Mouse (Mus musculus): ENCODE data around the gene Rb1. TPM values are rescaled to one million over a fixed set of nuclear protein-coding genes. Genes with fewer than 3 reads are reported as not detected.

Gene Rb1
- polyA plus RNA-seq, 1 experiment from 2014 or later: 15.8 TPM

- no peaks in the 10 kb centered on the region for H3K4me1 ChIP-seq (replicated peaks; ENCODE audit: control insufficient read depth, insufficient read depth, low read length)
- WGBS: 61% methylated on average over 4 of the region's 4 CpGs
- no peaks in the 10 kb centered on the region for H3K9me3 ChIP-seq (ENCODE audit: control insufficient read depth, low read length)
- ATAC-seq: no peak
- no peak overlapping the region for H3K27ac ChIP-seq (ENCODE audit: low read length)
- no peak overlapping the region for H3K9ac ChIP-seq (replicated peaks; ENCODE audit: low read depth, low read length)
- no peaks in the 10 kb centered on the region for H3K36me3 ChIP-seq (ENCODE audit: control insufficient read depth, insufficient read depth)
- H3K4me2 ChIP-seq (ENCODE audit: low read length): no peak overlapping the region
- H3K27me3 ChIP-seq (replicated peaks; ENCODE audit: control insufficient read depth, insufficient read depth, low read length): no peaks in the 10 kb centered on the region
- H3K4me3 ChIP-seq (replicated peaks; ENCODE audit: low read length): no peak overlapping the region
Observed at GRCm38 (mm10) chr14:73301856-73302255, 23.8 kb downstream of the Rb1 start.

- WGBS: 87% methylated on average over 2 of the region's 2 CpGs
Observed at GRCm38 (mm10) chr14:73295512-73295911, 30.1 kb downstream of the Rb1 start.

GRCm38 (mm10) chr14:73293616-73294015 lies 32.0 kb downstream of the Rb1 start:
- Histone ChIP-seq H3K36me3 (ENCODE audit: control insufficient read depth, insufficient read depth) (no peaks in the 10 kb centered on the region), H3K27ac (ENCODE audit: low read length) (no peak overlapping the region), H3K9me3 (ENCODE audit: control insufficient read depth, low read length) (no peaks in the 10 kb centered on the region), H3K4me1 (replicated peaks; ENCODE audit: control insufficient read depth, insufficient read depth, low read length) (no peaks in the 10 kb centered on the region), H3K9ac (replicated peaks; ENCODE audit: low read depth, low read length) (no peak overlapping the region), H3K27me3 (replicated peaks; ENCODE audit: control insufficient read depth, insufficient read depth, low read length) (no peaks in the 10 kb centered on the region), H3K4me2 (ENCODE audit: low read length) (no peak overlapping the region), H3K4me3 (replicated peaks; ENCODE audit: low read length) (no peak overlapping the region)
- no peak for ATAC-seq
- 90% methylated on average over 2 of the region's 2 CpGs for WGBS

More at GRCm38 (mm10) chr14:73295512-73295911, 30.1 kb downstream of the Rb1 start:
- Histone ChIP-seq H3K27ac (ENCODE audit: low read length) (no peak overlapping the region), H3K27me3 (replicated peaks; ENCODE audit: control insufficient read depth, insufficient read depth, low read length) (no peaks in the 10 kb centered on the region), H3K9me3 (ENCODE audit: control insufficient read depth, low read length) (no peaks in the 10 kb centered on the region), H3K36me3 (ENCODE audit: control insufficient read depth, insufficient read depth) (no peaks in the 10 kb centered on the region), H3K4me2 (ENCODE audit: low read length) (no peak overlapping the region), H3K4me1 (replicated peaks; ENCODE audit: control insufficient read depth, insufficient read depth, low read length) (no peaks in the 10 kb centered on the region), H3K4me3 (replicated peaks; ENCODE audit: low read length) (no peak overlapping the region), H3K9ac (replicated peaks; ENCODE audit: low read depth, low read length) (no peak overlapping the region)
- no peak for ATAC-seq

GRCm38 (mm10) chr14:73292434-73292833 lies 33.2 kb downstream of the Rb1 start:
- ATAC-seq: peak; percentile 47; the same call in 1 of the 2 replicates
- Histone ChIP-seq H3K9me3 (ENCODE audit: control insufficient read depth, low read length) (no peaks in the 10 kb centered on the region), H3K4me3 (replicated peaks; ENCODE audit: low read length) (no peak overlapping the region), H3K9ac (replicated peaks; ENCODE audit: low read depth, low read length) (no peak overlapping the region), H3K27me3 (replicated peaks; ENCODE audit: control insufficient read depth, insufficient read depth, low read length) (no peaks in the 10 kb centered on the region), H3K27ac (ENCODE audit: low read length) (no peak overlapping the region), H3K4me2 (ENCODE audit: low read length) (no peak overlapping the region), H3K36me3 (ENCODE audit: control insufficient read depth, insufficient read depth) (no peaks in the 10 kb centered on the region), H3K4me1 (replicated peaks; ENCODE audit: control insufficient read depth, insufficient read depth, low read length) (no peaks in the 10 kb centered on the region)
- 7% methylated on average over 1 of the region's 1 CpGs for WGBS

GRCm38 (mm10) chr14:73289915-73290314 lies 35.7 kb downstream of the Rb1 start:
- no peak overlapping the region for H3K4me3 ChIP-seq (replicated peaks; ENCODE audit: low read length)
- no peak overlapping the region for H3K4me2 ChIP-seq (ENCODE audit: low read length)
- H3K9ac ChIP-seq (replicated peaks; ENCODE audit: low read depth, low read length): no peak overlapping the region
- no peak overlapping the region for H3K27ac ChIP-seq (ENCODE audit: low read length)
- 95% methylated on average over 2 of the region's 2 CpGs for WGBS
- ATAC-seq: no peak
- H3K27me3 ChIP-seq (replicated peaks; ENCODE audit: control insufficient read depth, insufficient read depth, low read length): no peaks in the 10 kb centered on the region
- H3K4me1 ChIP-seq (replicated peaks; ENCODE audit: control insufficient read depth, insufficient read depth, low read length): no peaks in the 10 kb centered on the region
- H3K9me3 ChIP-seq (ENCODE audit: control insufficient read depth, low read length): no peaks in the 10 kb centered on the region
- H3K36me3 ChIP-seq (ENCODE audit: control insufficient read depth, insufficient read depth): no peaks in the 10 kb centered on the region

- ATAC-seq: no peak
Observed at GRCm38 (mm10) chr14:73280996-73281395, 44.6 kb downstream of the Rb1 start.

GRCm38 (mm10) chr14:73279096-73279495 lies 46.5 kb downstream of the Rb1 start:
- Histone ChIP-seq H3K9ac (replicated peaks; ENCODE audit: low read depth, low read length) (no peak overlapping the region), H3K9me3 (ENCODE audit: control insufficient read depth, low read length) (no peaks in the 10 kb centered on the region), H3K27ac (ENCODE audit: low read length) (no peak overlapping the region), H3K4me3 (replicated peaks; ENCODE audit: low read length) (no peak overlapping the region), H3K4me2 (ENCODE audit: low read length) (no peak overlapping the region), H3K27me3 (replicated peaks; ENCODE audit: control insufficient read depth, insufficient read depth, low read length) (no peaks in the 10 kb centered on the region), H3K36me3 (ENCODE audit: control insufficient read depth, insufficient read depth) (peaks cover 2% of the 10 kb centered on the region; the same call in 1 of the 2 replicates), H3K4me1 (replicated peaks; ENCODE audit: control insufficient read depth, insufficient read depth, low read length) (no peaks in the 10 kb centered on the region)
- no peak for ATAC-seq
- 85% methylated on average over 6 of the region's 6 CpGs for WGBS

More at GRCm38 (mm10) chr14:73280996-73281395, 44.6 kb downstream of the Rb1 start:
- no peak overlapping the region for H3K4me3 ChIP-seq (replicated peaks; ENCODE audit: low read length)
- H3K4me2 ChIP-seq (ENCODE audit: low read length): no peak overlapping the region
- 0 out of 2 replicates have a peak, but pooled peaks cover 3% of the 10 kb centered on the region for H3K36me3 ChIP-seq (ENCODE audit: control insufficient read depth, insufficient read depth)
- no peak overlapping the region for H3K9ac ChIP-seq (replicated peaks; ENCODE audit: low read depth, low read length)
- H3K9me3 ChIP-seq (ENCODE audit: control insufficient read depth, low read length): no peaks in the 10 kb centered on the region
- WGBS: 0% methylated on average over 1 of the region's 1 CpGs
- H3K27me3 ChIP-seq (replicated peaks; ENCODE audit: control insufficient read depth, insufficient read depth, low read length): no peaks in the 10 kb centered on the region
- no peak overlapping the region for H3K27ac ChIP-seq (ENCODE audit: low read length)
- no peaks in the 10 kb centered on the region for H3K4me1 ChIP-seq (replicated peaks; ENCODE audit: control insufficient read depth, insufficient read depth, low read length)

- H3K4me3 ChIP-seq (replicated peaks; ENCODE audit: low read length): no peak overlapping the region
- H3K27ac ChIP-seq (ENCODE audit: low read length): no peak overlapping the region
- H3K36me3 ChIP-seq (ENCODE audit: control insufficient read depth, insufficient read depth): peaks cover 2% of the 10 kb centered on the region; the same call in 1 of the 2 replicates
- ATAC-seq: no peak
- H3K9ac ChIP-seq (replicated peaks; ENCODE audit: low read depth, low read length): no peak overlapping the region
- no peak overlapping the region for H3K4me2 ChIP-seq (ENCODE audit: low read length)
- H3K4me1 ChIP-seq (replicated peaks; ENCODE audit: control insufficient read depth, insufficient read depth, low read length): peaks cover 2% of the 10 kb centered on the region; the same call in 1 of the 2 replicates
- H3K27me3 ChIP-seq (replicated peaks; ENCODE audit: control insufficient read depth, insufficient read depth, low read length): no peaks in the 10 kb centered on the region
- no peaks in the 10 kb centered on the region for H3K9me3 ChIP-seq (ENCODE audit: control insufficient read depth, low read length)
- WGBS: 15% methylated on average over 5 of the region's 5 CpGs
Observed at GRCm38 (mm10) chr14:73271807-73272206, 53.8 kb downstream of the Rb1 start.

- no peak for ATAC-seq
- Histone ChIP-seq H3K36me3 (ENCODE audit: control insufficient read depth, insufficient read depth) (peaks cover 10% of the 10 kb centered on the region), H3K4me2 (ENCODE audit: low read length) (no peak overlapping the region), H3K4me3 (replicated peaks; ENCODE audit: low read length) (no peak overlapping the region), H3K9ac (replicated peaks; ENCODE audit: low read depth, low read length) (no peak overlapping the region), H3K27ac (ENCODE audit: low read length) (no peak overlapping the region), H3K27me3 (replicated peaks; ENCODE audit: control insufficient read depth, insufficient read depth, low read length) (no peaks in the 10 kb centered on the region), H3K9me3 (ENCODE audit: control insufficient read depth, low read length) (peaks cover 2% of the 10 kb centered on the region; the same call in 1 of the 2 replicates), H3K4me1 (replicated peaks; ENCODE audit: control insufficient read depth, insufficient read depth, low read length) (no peaks in the 10 kb centered on the region)
- 85% methylated on average over 3 of the region's 3 CpGs for WGBS
Observed at GRCm38 (mm10) chr14:73266166-73266565, 59.5 kb downstream of the Rb1 start.

GRCm38 (mm10) chr14:73262210-73262609 lies 63.4 kb downstream of the Rb1 start:
- no peak overlapping the region for H3K4me2 ChIP-seq (ENCODE audit: low read length)
- H3K9ac ChIP-seq (replicated peaks; ENCODE audit: low read depth, low read length): no peak overlapping the region
- H3K4me1 ChIP-seq (replicated peaks; ENCODE audit: control insufficient read depth, insufficient read depth, low read length): no peaks in the 10 kb centered on the region
- peaks cover 10% of the 10 kb centered on the region for H3K36me3 ChIP-seq (ENCODE audit: control insufficient read depth, insufficient read depth)
- WGBS: 92% methylated on average over 9 of the region's 9 CpGs
- H3K9me3 ChIP-seq (ENCODE audit: control insufficient read depth, low read length): peaks cover 2% of the 10 kb centered on the region; the same call in 1 of the 2 replicates
- H3K4me3 ChIP-seq (replicated peaks; ENCODE audit: low read length): no peak overlapping the region
- H3K27me3 ChIP-seq (replicated peaks; ENCODE audit: control insufficient read depth, insufficient read depth, low read length): no peaks in the 10 kb centered on the region
- ATAC-seq: no peak
- no peak overlapping the region for H3K27ac ChIP-seq (ENCODE audit: low read length)

All from forebrain, embryonic 16.5 days (tissue).